Mouse (Mus musculus) olfactory bulb, adult 2 months (tissue): ENCODE measurements at regions not wholly inside any gene's neighbourhood (a gene's known extent, or its start where the extent isn't known, plus 50 kb on each side); places are given as distances from the start of the nearest gene placed in this dataset.

Source experiments
- CTCF ChIP-seq: fragments of 200-500 bp; IDR thresholded peaks from 2 replicates; pipeline ENCODE4 v1.5.1; 2012; ENCODE audit warnings: low read depth, mild to moderate bottlenecking, low read length, moderate library complexity; ENCODE audit not compliant: insufficient read depth
- POLR2A ChIP-seq: fragments of 200-500 bp; IDR thresholded peaks from 2 replicates; pipeline ENCODE4 v1.6.1; 2012; ENCODE audit warnings: mild to moderate bottlenecking, low read depth, low read length, moderate library complexity; ENCODE audit not compliant: insufficient read depth

DNA sequence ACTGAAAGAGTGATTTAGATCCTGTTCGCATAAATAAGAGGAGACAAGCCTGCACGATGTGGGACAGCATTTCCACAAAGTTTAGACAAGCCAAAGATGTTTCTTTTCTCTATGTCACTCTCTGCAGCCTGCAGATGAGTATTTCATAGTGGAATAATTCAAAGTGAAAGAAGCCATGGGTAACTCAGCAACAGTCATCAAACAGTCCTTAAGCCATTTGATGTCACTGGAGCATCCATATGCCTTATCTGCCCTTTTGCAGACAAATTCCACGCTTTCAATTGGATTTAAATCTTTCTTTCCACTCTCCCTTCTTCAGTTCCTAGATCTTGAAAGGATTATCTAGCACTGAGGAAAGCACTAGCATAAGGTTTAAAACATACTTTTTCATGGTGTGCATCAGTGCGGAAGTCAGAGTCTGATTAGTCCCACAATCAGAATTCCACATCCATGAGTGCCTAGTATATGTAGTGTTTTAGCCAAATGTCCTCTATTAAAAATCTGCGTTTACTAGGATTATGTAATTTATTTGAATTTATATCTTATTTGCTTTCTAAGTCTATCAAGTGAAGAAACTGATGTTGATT lies 805.6 kb downstream of the Brinp1 start:
- TF ChIP-seq CTCF: no peak
- TF ChIP-seq POLR2A: no peak
